In the genomic region with DNA sequence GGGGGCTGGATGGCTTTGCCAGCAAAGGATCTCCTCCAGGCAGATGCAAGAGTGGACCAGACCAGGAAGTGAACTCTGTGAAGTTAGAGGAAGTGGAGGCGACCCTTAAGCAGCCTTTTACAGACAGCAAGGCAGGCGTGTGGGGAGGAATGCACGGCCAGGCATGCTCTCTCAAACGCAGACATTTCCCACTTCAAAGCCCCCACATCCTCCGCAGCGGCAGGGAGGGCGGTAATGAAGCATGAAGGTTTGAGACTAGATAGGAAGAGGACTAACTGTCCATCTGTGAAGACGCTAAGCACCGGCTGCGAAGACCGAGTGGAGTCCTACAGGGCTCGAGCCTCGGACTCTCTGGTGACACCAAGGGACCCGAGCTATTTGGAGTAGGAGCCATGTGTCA, we compare ENCODE assay signal across 27 mouse cellular contexts. TPM values are rescaled to one million over a fixed set of nuclear protein-coding genes. Genes with fewer than 3 reads are reported as not detected.
A peak's percentile ranks its signal among the peaks of the same experiment; 100 is the strongest.
DNase-seq lines count a peak whose midpoint lies in the region; ATAC-seq and TF ChIP-seq lines count a peak whose summit lies in the region.
"Had no signal": no experiment of that assay in that cellular context is flagged by ENCODE, and none has a peak within 500 bp of the region (broad histone marks: within the 10 kb centered on the region; RNA-seq: fewer than 3 reads in every experiment).

No protein-coding gene starts in this region.

- no peaks in the 10 kb centered on the region for H3K9me3 ChIP-seq in kidney, postnatal 0 days (replicated peaks; ENCODE audit: low read length)
- no peaks in the 10 kb centered on the region for H3K9me3 ChIP-seq in kidney, embryonic 15.5 days (replicated peaks)
- H3K9me3 ChIP-seq: embryonic facial prominence, embryonic 12.5 days; embryonic facial prominence, embryonic 15.5 days; heart, embryonic 10.5 days; heart, embryonic 13.5 days; hindbrain, embryonic 10.5 days; hindbrain, embryonic 13.5 days had no signal

- H3K4me2 ChIP-seq in kidney, postnatal 0 days (ENCODE audit: low read length), result no peak overlapping the region
- H3K4me2 ChIP-seq in kidney, embryonic 15.5 days, result no peak overlapping the region
- H3K4me2 ChIP-seq: embryonic facial prominence, embryonic 12.5 days; embryonic facial prominence, embryonic 15.5 days; heart, embryonic 13.5 days; hindbrain, embryonic 13.5 days had no signal

- no peaks in the 10 kb centered on the region for H3K36me3 ChIP-seq in kidney, postnatal 0 days (ENCODE audit: insufficient read depth, low read length)
- H3K36me3 ChIP-seq in kidney, embryonic 15.5 days, result no peaks in the 10 kb centered on the region
- no peaks in the 10 kb centered on the region for H3K36me3 ChIP-seq in thymus, adult 2 months (ENCODE audit: control insufficient read depth, insufficient read depth, low read length)
- H3K36me3 ChIP-seq: embryonic facial prominence, embryonic 12.5 days; embryonic facial prominence, embryonic 15.5 days; heart, embryonic 10.5 days; heart, embryonic 13.5 days; hindbrain, embryonic 10.5 days; hindbrain, embryonic 13.5 days had no signal

- H3K9ac ChIP-seq in kidney, postnatal 0 days (ENCODE audit: low read depth, low read length), result no peak overlapping the region
- H3K9ac ChIP-seq in kidney, embryonic 15.5 days, result no peak overlapping the region
- H3K9ac ChIP-seq: embryonic facial prominence, embryonic 12.5 days; embryonic facial prominence, embryonic 15.5 days; forebrain, postnatal 0 days; heart, embryonic 13.5 days; hindbrain, embryonic 13.5 days had no signal

- H3K27me3 ChIP-seq in kidney, postnatal 0 days (ENCODE audit: insufficient read depth, low read length), result no peaks in the 10 kb centered on the region
- H3K27me3 ChIP-seq in kidney, embryonic 15.5 days, result peaks cover 48% of the 10 kb centered on the region
- H3K27me3 ChIP-seq in thymus, adult 2 months (ENCODE audit: control insufficient read depth, insufficient read depth, low read length), result no peaks in the 10 kb centered on the region
- H3K27me3 ChIP-seq: embryonic facial prominence, embryonic 12.5 days; embryonic facial prominence, embryonic 15.5 days had no signal

- peak; percentile 27 for DNase-seq in kidney, postnatal 0 days (ENCODE audit: low spot score)
- peak; percentile 6 to 43 for DNase-seq in CD8-positive naive resting alpha-beta T cell, adult 2 months (ENCODE audit: low read depth in 2 of 2, low spot score in 2 of 2)
- peak; percentile 49 for DNase-seq in thymus, adult 2 months
- peak; percentile 61 for DNase-seq in thymus, postnatal 25 days
- no peak for DNase-seq in heart, postnatal 14 days
- no peak for DNase-seq in frontal cortex, adult 2 months (ENCODE audit: extremely low spot score in 1 of 2, low spot score in 1 of 2)
- no peak for DNase-seq in layer of hippocampus, adult 18-20 months (ENCODE audit: low spot score in 2 of 2)
- DNase-seq: adrenal gland, adult 8-10 months; adrenal gland, postnatal 25 days; cerebellum, adult 11-12 months; cerebellum, adult 8-10 months; cerebellum, postnatal 36 days; forebrain, postnatal 0 days; gastrocnemius, postnatal 25 days; heart, adult 18-20 months had no signal

- no peak for TF ChIP-seq POLR2A in thymus, adult 2 months (IDR thresholded peaks at IDR 0.05; ENCODE audit: control insufficient read depth, extremely low read depth, insufficient read depth, low read length, poor library complexity)

- no peak for TF ChIP-seq CTCF in kidney, postnatal 0 days (IDR thresholded peaks at IDR 0.05; ENCODE audit: low read depth)
- no peak for TF ChIP-seq CTCF in thymus, adult 2 months (IDR thresholded peaks at IDR 0.05; ENCODE audit: borderline replicate concordance, control insufficient read depth, extremely low read depth, insufficient read depth, low read length, poor library complexity)

- no peak overlapping the region for H3K4me3 ChIP-seq in kidney, postnatal 0 days (replicated peaks; ENCODE audit: low read depth, low read length)
- no peak overlapping the region for H3K4me3 ChIP-seq in kidney, embryonic 15.5 days (replicated peaks)
- H3K4me3 ChIP-seq in thymus, adult 2 months (ENCODE audit: control insufficient read depth, insufficient read depth, low read length), result no peak overlapping the region
- H3K4me3 ChIP-seq: embryonic facial prominence, embryonic 12.5 days; embryonic facial prominence, embryonic 15.5 days; heart, embryonic 10.5 days; heart, embryonic 13.5 days; hindbrain, embryonic 10.5 days; hindbrain, embryonic 13.5 days had no signal

- ATAC-seq in kidney, postnatal 0 days (replicated peaks; ENCODE audit: low FRiP score, low read depth), result no peak
- ATAC-seq in kidney, embryonic 15.5 days (replicated peaks; ENCODE audit: low FRiP score), result no peak
- ATAC-seq: activated CD4-positive, CD25-positive, alpha-beta regulatory T cell, adult 4 months; forebrain, embryonic 14.5 days; forebrain, postnatal 0 days; hindbrain, embryonic 16.5 days had no signal

- no peaks in the 10 kb centered on the region for H3K4me1 ChIP-seq in kidney, postnatal 0 days (replicated peaks; ENCODE audit: insufficient read depth, low read length)
- H3K4me1 ChIP-seq in kidney, embryonic 15.5 days, result peaks cover 22% of the 10 kb centered on the region
- H3K4me1 ChIP-seq in thymus, adult 2 months (replicated peaks; ENCODE audit: control insufficient read depth, insufficient read depth, low read length), result peaks cover 6% of the 10 kb centered on the region; the same call in 1 of the 2 replicates
- H3K4me1 ChIP-seq: embryonic facial prominence, embryonic 12.5 days; embryonic facial prominence, embryonic 15.5 days had no signal

- no peak overlapping the region for H3K27ac ChIP-seq in kidney, postnatal 0 days
- H3K27ac ChIP-seq in kidney, embryonic 15.5 days, result no peak overlapping the region
- H3K27ac ChIP-seq in thymus, adult 2 months (ENCODE audit: control insufficient read depth, insufficient read depth, low read length), result no peak overlapping the region
- H3K27ac ChIP-seq: embryonic facial prominence, embryonic 12.5 days; embryonic facial prominence, embryonic 15.5 days; heart, embryonic 10.5 days; heart, embryonic 13.5 days; hindbrain, embryonic 10.5 days; hindbrain, embryonic 13.5 days had no signal

- intact Hi-C loops in heart, postnatal 14 days (cut with DNase I), result no loop called here

- WGBS in kidney, postnatal 0 days, result 28% methylated on average over 14 of the region's 14 CpGs
- WGBS in kidney, embryonic 15.5 days, result 43% methylated on average over 14 of the region's 14 CpGs
- 36% methylated on average over 14 of the region's 14 CpGs for WGBS in thymus, adult 2 months

RNA-seq across cellular contexts. Expression of gene Igsf21, which starts 46.3 kb away (rescaled TPM):
- 1.2 and 1.3 TPM in 2 replicates for polyA plus RNA-seq in kidney, postnatal 0 days (2015; fragmentation: Nextera tagmentation; extraction: Ambion mirVana)
- polyA plus RNA-seq in kidney, embryonic 15.5 days (2015; fragmentation: Nextera tagmentation; extraction: Ambion mirVana), result 1.2 and 1.4 TPM in 2 replicates
- 0.83 and 1.0 TPM in 2 replicates for polyA plus RNA-seq in thymus, adult 2 months (2012; rRNA removed)
- total RNA-seq in heart, postnatal 14 days (2021), result under 1 TPM in 1 of 2 experiments, not detected in 1; 0.31 TPM
- polyA plus RNA-seq in frontal cortex, adult 2 months (2012; rRNA removed), result 54.8 and 58.2 TPM in 2 replicates
- total RNA-seq in layer of hippocampus, adult 18-20 months (2021), result 10 to 100 TPM; 30.0 to 40.3 TPM
- total RNA-seq: CH12.LX, MEL had no signal
- polyA plus RNA-seq: activated CD4-positive, CD25-positive, alpha-beta regulatory T cell, adult 4 months had no signal

Comparison
In these comparisons a context has a peak if more than half of its experiments do, and no peak if none do; other contexts are left out.
1. DNase-seq: peak in kidney, postnatal 0 days (single experiment), CD8-positive naive resting alpha-beta T cell, adult 2 months (2 of 2), thymus, adult 2 months (single experiment) and thymus, postnatal 25 days (single experiment); none in heart, postnatal 14 days (0 of 2), frontal cortex, adult 2 months (0 of 2) and layer of hippocampus, adult 18-20 months (0 of 2).
2. RNA of gene Igsf21, which starts 46.3 kb away (polyA plus RNA-seq): 54.8 to 58.2 TPM in frontal cortex, adult 2 months; 1.2 to 1.4 TPM in kidney, embryonic 15.5 days, 1.2 to 1.3 TPM in kidney, postnatal 0 days and 0.83 to 1.0 TPM in thymus, adult 2 months; every median in the first group is over 10 times any median in the second.